Mouse (Mus musculus) stomach, embryonic 14.5 days (tissue): Measurements from ENCODE around the gene Ptcd1. TPM values are rescaled to one million over a fixed set of nuclear protein-coding genes. Genes with fewer than 3 reads are reported as not detected.
"Not testable (repeated sequence)": the region's sequence is repeated elsewhere in the genome, so short reads cannot be mapped to it uniquely, and the experiment has no call there.

ENCODE experiments used
- ATAC-seq: fragments of 200-750 bp; cut with Nextera tagmentation; 2 replicates; pipeline ENCODE4 v1.8.0; 2017; ENCODE audit warnings: low read depth, moderate TSS enrichment; ENCODE audit not compliant: insufficient number of reproducible peaks, insufficient read depth, low FRiP score
- H3K27ac ChIP-seq: fragments of 300-500 bp; sonication (generic); 2 replicates; pipeline ENCODE4 v1.5.1; 2014; ENCODE audit warnings: mild to moderate bottlenecking, low read length, moderate library complexity, mixed read lengths
- H3K27me3 ChIP-seq: fragments of 300-500 bp; sonication (generic); 2 replicates; pipeline ENCODE4 v1.6.1; 2014; ENCODE audit warnings: low read length, control low read depth, mixed read lengths; ENCODE audit not compliant: control insufficient read depth, insufficient read depth
- H3K36me3 ChIP-seq: fragments of 300-500 bp; sonication (generic); 2 replicates; pipeline ENCODE4 v1.6.1; 2014; ENCODE audit warnings: mild to moderate bottlenecking, control low read depth, low read length, moderate library complexity, mixed read lengths; ENCODE audit not compliant: control insufficient read depth, insufficient read depth
- H3K4me1 ChIP-seq: fragments of 300-500 bp; sonication (generic); 2 replicates; pipeline ENCODE4 v1.6.1; 2014; ENCODE audit warnings: low read length, control low read depth, mixed read lengths; ENCODE audit not compliant: control insufficient read depth, insufficient read depth
- H3K4me2 ChIP-seq: fragments of 300-500 bp; sonication (generic); replicated peaks from 2 replicates; pipeline ENCODE4 v1.6.1; 2014; ENCODE audit warnings: low read depth, low read length, control low read depth
- H3K4me3 ChIP-seq: fragments of 300-500 bp; sonication (generic); 2 replicates; pipeline ENCODE4 v1.5.1; 2014; ENCODE audit warnings: low read depth, low read length, control low read depth
- H3K9ac ChIP-seq: fragments of 300-500 bp; sonication (generic); replicated peaks from 2 replicates; pipeline ENCODE4 v1.6.1; 2014; ENCODE audit warnings: low read depth, mild to moderate bottlenecking, control low read depth, low read length, moderate library complexity, mixed read lengths
- H3K9me3 ChIP-seq: fragments of 300-500 bp; sonication (generic); 2 replicates; pipeline ENCODE4 v1.6.1; 2016; ENCODE audit warnings: low read depth, low read length, control low read depth; ENCODE audit not compliant: control insufficient read depth
- WGBS: fragments of 180-500 bp; shearing (Covaris S2); extraction: QIAGEN DNeasy Blood & Tissue Kit; methylation state at CpG from one replicate; pipeline ENCODE4 v1.1.7; 2014; 5-methylcytosine and 5-hydroxymethylcytosine counted together
- polyA plus RNA-seq: library from polyadenylated mRNA; unstranded; fragments of >200 nt; fragmentation: Nextera tagmentation; extraction: Ambion mirVana; gene quantifications from 2 replicates; pipeline ENCODE4 v1.2.1, GENCODE M21; 2014

Ptcd1 gene
- polyA plus RNA-seq, 1 experiment from 2014 or later, result 11.4 TPM

GRCm38 (mm10) chr5:145129773-145130172, 37.1 kb downstream of the Ptcd1 start:
- WGBS, result 91% methylated on average over 4 of the region's 6 CpGs
- not testable (repeated sequence) for H3K4me1 ChIP-seq, H3K9me3 ChIP-seq, H3K27ac ChIP-seq, H3K4me2 ChIP-seq, H3K9ac ChIP-seq, H3K4me3 ChIP-seq, H3K27me3 ChIP-seq, ATAC-seq
- H3K36me3 ChIP-seq, result peaks cover 75% of the 10 kb centered on the region

GRCm38 (mm10) chr5:145129124-145129523, 37.8 kb downstream of the Ptcd1 start:
- H3K9ac ChIP-seq, result no peak overlapping the region
- ATAC-seq, result no peak
- H3K36me3 ChIP-seq, result peaks cover 74% of the 10 kb centered on the region
- WGBS, result 94% methylated on average over 4 of the region's 4 CpGs
- no peak overlapping the region for H3K4me3 ChIP-seq
- H3K4me1 ChIP-seq, result no peaks in the 10 kb centered on the region
- no peak overlapping the region for H3K4me2 ChIP-seq
- H3K27ac ChIP-seq, result no peak overlapping the region
- no peaks in the 10 kb centered on the region for H3K9me3 ChIP-seq
- no peaks in the 10 kb centered on the region for H3K27me3 ChIP-seq

- WGBS, result 96% methylated on average over 9 of the region's 9 CpGs
- Histone ChIP-seq H3K4me1 (no peaks in the 10 kb centered on the region), H3K9ac (no peak overlapping the region), H3K4me2 (no peak overlapping the region), H3K4me3 (no peak overlapping the region), H3K27ac (no peak overlapping the region), H3K36me3 (peaks cover 68% of the 10 kb centered on the region), H3K9me3 (no peaks in the 10 kb centered on the region), H3K27me3 (no peaks in the 10 kb centered on the region)
- ATAC-seq, result no peak
These were observed 40.3 kb downstream of the Ptcd1 start for GRCm38 (mm10) chr5:145126580-145126979.

- ATAC-seq, result no peak
- Histone ChIP-seq H3K9me3 (no peaks in the 10 kb centered on the region), H3K4me3 (no peak overlapping the region), H3K27ac (no peak overlapping the region), H3K4me1 (no peaks in the 10 kb centered on the region), H3K4me2 (no peak overlapping the region), H3K36me3 (peaks cover 42% of the 10 kb centered on the region), H3K27me3 (no peaks in the 10 kb centered on the region), H3K9ac (no peak overlapping the region)
- WGBS, result 90% methylated on average over 19 of the region's 19 CpGs
These were observed 43.5 kb downstream of the Ptcd1 start for GRCm38 (mm10) chr5:145123396-145123795.

- Histone ChIP-seq H3K27ac (no peak overlapping the region), H3K9me3 (no peaks in the 10 kb centered on the region), H3K4me2 (no peak overlapping the region), H3K36me3 (peaks cover 31% of the 10 kb centered on the region), H3K9ac (no peak overlapping the region), H3K27me3 (no peaks in the 10 kb centered on the region), H3K4me1 (no peaks in the 10 kb centered on the region), H3K4me3 (no peak overlapping the region)
- 63% methylated on average over 7 of the region's 7 CpGs for WGBS
- ATAC-seq, result no peak
These were observed 46.0 kb downstream of the Ptcd1 start for GRCm38 (mm10) chr5:145120921-145121320.

GRCm38 (mm10) chr5:145119385-145119784, 47.5 kb downstream of the Ptcd1 start:
- no peak overlapping the region for H3K4me3 ChIP-seq
- peaks cover 20% of the 10 kb centered on the region; the same call in 1 of the 2 replicates for H3K36me3 ChIP-seq
- H3K27me3 ChIP-seq, result no peaks in the 10 kb centered on the region
- H3K4me2 ChIP-seq, result no peak overlapping the region
- no peak overlapping the region for H3K27ac ChIP-seq
- H3K9me3 ChIP-seq, result no peaks in the 10 kb centered on the region
- H3K9ac ChIP-seq, result no peak overlapping the region
- ATAC-seq, result no peak
- 0 out of 2 replicates have a peak, but pooled peaks cover 2% of the 10 kb centered on the region for H3K4me1 ChIP-seq
- WGBS, result 90% methylated on average over 2 of the region's 2 CpGs

- WGBS, result 83% methylated on average over 5 of the region's 5 CpGs
- no peaks in the 10 kb centered on the region for H3K27me3 ChIP-seq
- no peak overlapping the region for H3K4me2 ChIP-seq
These were observed 48.4 kb downstream of the Ptcd1 start for GRCm38 (mm10) chr5:145118461-145118860.

GRCm38 (mm10) chr5:145118005-145118404, 48.9 kb downstream of the Ptcd1 start:
- Histone ChIP-seq H3K9ac (no peak overlapping the region), H3K4me2 (no peak overlapping the region), H3K4me3 (no peak overlapping the region), H3K4me1 (0 out of 2 replicates have a peak, but pooled peaks cover 2% of the 10 kb centered on the region), H3K36me3 (peaks cover 7% of the 10 kb centered on the region; the same call in 1 of the 2 replicates), H3K9me3 (no peaks in the 10 kb centered on the region), H3K27ac (no peak overlapping the region), H3K27me3 (no peaks in the 10 kb centered on the region)
- 48% methylated on average over 6 of the region's 6 CpGs for WGBS
- ATAC-seq, result no peak

More at GRCm38 (mm10) chr5:145118461-145118860, 48.4 kb downstream of the Ptcd1 start:
- ATAC-seq, result no peak
- H3K27ac ChIP-seq, result no peak overlapping the region
- 0 out of 2 replicates have a peak, but pooled peaks cover 2% of the 10 kb centered on the region for H3K4me1 ChIP-seq
- no peak overlapping the region for H3K4me3 ChIP-seq
- H3K9me3 ChIP-seq, result no peaks in the 10 kb centered on the region
- H3K36me3 ChIP-seq, result peaks cover 12% of the 10 kb centered on the region; the same call in 1 of the 2 replicates
- no peak overlapping the region for H3K9ac ChIP-seq

- no peak overlapping the region for H3K4me3 ChIP-seq
These were observed 50.0 kb downstream of the Ptcd1 start for GRCm38 (mm10) chr5:145116916-145117315.

More at GRCm38 (mm10) chr5:145116916-145117315, 50.0 kb downstream of the Ptcd1 start:
- Histone ChIP-seq H3K27me3 (no peaks in the 10 kb centered on the region), H3K9me3 (no peaks in the 10 kb centered on the region), H3K4me2 (peak overlapping the region; percentile 23; the same call in 1 of the 2 replicates), H3K27ac (peak overlapping the region; percentile 52; the same call in 1 of the 2 replicates), H3K4me1 (0 out of 2 replicates have a peak, but pooled peaks cover 2% of the 10 kb centered on the region), H3K9ac (no peak overlapping the region), H3K36me3 (no peaks in the 10 kb centered on the region; the same call in 1 of the 2 replicates)
- no peak for ATAC-seq
- 44% methylated on average over 10 of the region's 10 CpGs for WGBS
